Mouse (Mus musculus) intestine, embryonic 16.5 days (tissue): Measurements from ENCODE around the gene Sfxn5. TPM values are rescaled to one million over a fixed set of nuclear protein-coding genes. Genes with fewer than 3 reads are reported as not detected.

Source experiments
- ATAC-seq: fragments of 200-750 bp; cut with Nextera tagmentation; 2 replicates; pipeline ENCODE4 v1.8.0; 2017; ENCODE audit warnings: moderate TSS enrichment, moderate library complexity
- H3K27ac ChIP-seq: fragments of 300-500 bp; sonication (generic); 2 replicates; pipeline ENCODE4 v1.5.1; 2014; ENCODE audit warnings: mild to moderate bottlenecking, low read length
- H3K27me3 ChIP-seq: fragments of 300-500 bp; sonication (generic); replicated peaks from 2 replicates; pipeline ENCODE4 v1.6.1; 2014; ENCODE audit warnings: low read length, control low read depth, mixed read lengths; ENCODE audit not compliant: control insufficient read depth, insufficient read depth
- H3K36me3 ChIP-seq: fragments of 300-500 bp; sonication (generic); 2 replicates; pipeline ENCODE4 v1.6.1; 2014; ENCODE audit warnings: low read length, control low read depth; ENCODE audit not compliant: control insufficient read depth, insufficient read depth
- H3K4me1 ChIP-seq: fragments of 300-500 bp; sonication (generic); 2 replicates; pipeline ENCODE4 v1.6.1; 2014; ENCODE audit warnings: low read length, control low read depth, mixed read lengths; ENCODE audit not compliant: control insufficient read depth, insufficient read depth
- H3K4me2 ChIP-seq: fragments of 300-500 bp; sonication (generic); 2 replicates; pipeline ENCODE4 v1.6.1; 2014; ENCODE audit warnings: low read depth, low read length, control low read depth
- H3K4me3 ChIP-seq: fragments of 300-500 bp; sonication (generic); 2 replicates; pipeline ENCODE4 v1.5.1; 2014; ENCODE audit warnings: mild to moderate bottlenecking, low read length
- H3K9ac ChIP-seq: fragments of 300-500 bp; sonication (generic); 2 replicates; pipeline ENCODE4 v1.6.1; 2014; ENCODE audit warnings: low read depth, low read length
- H3K9me3 ChIP-seq: fragments of 300-500 bp; sonication (generic); 2 replicates; pipeline ENCODE4 v1.6.1; 2016; ENCODE audit warnings: low read length, control low read depth; ENCODE audit not compliant: control insufficient read depth
- WGBS: fragments of 180-500 bp; shearing (Covaris S2); extraction: QIAGEN DNeasy Blood & Tissue Kit; methylation state at CpG from one replicate; pipeline ENCODE4 v1.1.7; 2014; 5-methylcytosine and 5-hydroxymethylcytosine counted together
- polyA plus RNA-seq: library from polyadenylated mRNA; unstranded; fragments of >200 nt; fragmentation: Nextera tagmentation; extraction: Ambion mirVana; gene quantifications from 2 replicates; pipeline ENCODE4 v1.2.1, GENCODE M21; 2015

Gene Sfxn5
- polyA plus RNA-seq, 1 experiment from 2014 or later = 7.2 TPM

DNA sequence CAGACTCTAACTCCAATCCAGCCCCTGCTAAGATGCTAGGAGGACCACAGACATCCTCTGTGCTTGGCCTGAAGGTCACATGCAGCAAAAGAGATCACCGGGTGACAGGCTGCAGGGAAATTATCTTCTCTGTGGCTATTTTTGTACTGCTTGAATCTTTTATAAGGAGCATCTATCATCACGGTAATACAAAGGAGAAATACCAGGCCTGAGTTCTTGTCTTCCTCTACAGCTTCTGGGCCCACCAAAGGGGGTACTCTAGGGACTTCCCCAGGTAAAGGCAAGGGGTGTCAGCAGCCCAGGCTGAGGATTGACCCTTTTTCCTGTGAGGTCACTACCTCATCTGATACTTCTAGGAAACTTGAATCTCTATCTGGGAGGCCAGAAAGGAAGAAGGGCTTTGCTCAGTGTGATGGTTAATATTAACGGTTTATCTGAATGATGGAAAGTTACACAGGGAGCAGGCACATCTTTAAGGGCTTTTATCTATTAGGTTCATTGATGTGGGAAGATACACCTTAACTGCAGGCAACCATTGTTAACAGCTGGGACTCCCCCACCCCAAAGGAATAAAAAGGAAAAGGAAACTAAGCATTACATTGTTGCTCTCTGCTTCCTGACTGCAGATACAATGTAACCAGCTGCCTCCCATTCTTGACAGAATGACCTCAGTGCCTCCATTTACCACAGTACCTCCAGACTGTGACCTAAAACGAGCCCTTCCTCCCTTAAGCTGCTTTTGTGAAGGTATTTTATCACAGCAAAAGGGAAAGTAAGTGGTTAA lies 23.7 kb upstream of the Sfxn5 start:
- Histone ChIP-seq H3K4me3 (no peak overlapping the region), H3K4me1 (peaks cover 5% of the 10 kb centered on the region; the same call in 1 of the 2 replicates), H3K9me3 (no peaks in the 10 kb centered on the region), H3K27me3 (no peaks in the 10 kb centered on the region), H3K4me2 (no peak overlapping the region), H3K27ac (no peak overlapping the region), H3K9ac (no peak overlapping the region), H3K36me3 (no peaks in the 10 kb centered on the region)
- ATAC-seq = no peak
- 55% methylated on average over 4 of the region's 4 CpGs for WGBS

DNA sequence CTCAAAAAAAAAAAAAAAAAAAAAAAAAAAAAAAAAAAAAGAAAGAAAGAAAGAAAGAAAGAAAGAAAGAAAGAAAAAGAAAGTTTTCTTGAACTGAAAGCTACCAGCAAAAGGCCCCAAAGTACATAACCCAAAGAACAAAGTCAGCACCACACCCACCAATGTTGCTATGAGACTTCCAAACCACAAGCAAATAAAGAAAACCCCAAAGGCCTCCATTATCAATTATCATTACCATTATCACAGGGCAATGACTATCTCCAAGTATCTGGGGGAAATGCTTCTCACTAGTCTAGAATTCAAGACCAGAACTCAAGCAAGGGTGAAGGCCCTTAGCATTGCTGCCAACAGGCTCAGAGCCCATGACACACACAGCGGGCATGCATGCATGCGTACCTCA lies 22.5 kb upstream of the Sfxn5 start:
- no peak overlapping the region for H3K4me3 ChIP-seq
- H3K27me3 ChIP-seq = no peaks in the 10 kb centered on the region
- peaks cover 5% of the 10 kb centered on the region; the same call in 1 of the 2 replicates for H3K4me1 ChIP-seq
- H3K9me3 ChIP-seq = no peaks in the 10 kb centered on the region
- H3K4me2 ChIP-seq = no peak overlapping the region
- no peak for ATAC-seq
- H3K27ac ChIP-seq = no peak overlapping the region
- no peaks in the 10 kb centered on the region for H3K36me3 ChIP-seq
- H3K9ac ChIP-seq = no peak overlapping the region
- 98% methylated on average over 2 of the region's 2 CpGs for WGBS

DNA sequence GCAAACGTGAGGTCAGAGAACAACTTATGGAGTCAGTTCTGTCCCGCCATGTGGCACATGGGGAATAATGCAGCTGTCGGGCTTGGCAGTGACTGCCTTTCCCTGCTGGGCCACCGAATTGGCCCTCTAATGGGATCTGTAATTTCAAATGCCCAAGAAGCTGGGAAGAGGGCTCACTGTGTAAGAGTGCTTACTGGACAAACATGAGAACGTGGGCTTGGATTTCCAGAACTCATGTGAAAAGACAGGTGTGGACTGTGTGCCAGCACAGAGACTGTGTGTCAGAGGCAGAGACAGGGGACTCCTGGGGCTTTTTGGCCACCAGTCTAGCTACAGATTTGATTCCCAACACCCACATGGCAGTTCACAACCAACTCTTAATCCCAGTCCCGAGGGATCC lies 21.5 kb upstream of the Sfxn5 start:
- no peak overlapping the region for H3K4me3 ChIP-seq
- no peak overlapping the region for H3K27ac ChIP-seq
- H3K9me3 ChIP-seq = no peaks in the 10 kb centered on the region
- no peak for ATAC-seq
- no peak overlapping the region for H3K9ac ChIP-seq
- H3K4me2 ChIP-seq = no peak overlapping the region
- H3K27me3 ChIP-seq = no peaks in the 10 kb centered on the region
- no peaks in the 10 kb centered on the region for H3K36me3 ChIP-seq
- peaks cover 3% of the 10 kb centered on the region; the same call in 1 of the 2 replicates for H3K4me1 ChIP-seq
- 74% methylated on average over 6 of the region's 6 CpGs for WGBS

DNA sequence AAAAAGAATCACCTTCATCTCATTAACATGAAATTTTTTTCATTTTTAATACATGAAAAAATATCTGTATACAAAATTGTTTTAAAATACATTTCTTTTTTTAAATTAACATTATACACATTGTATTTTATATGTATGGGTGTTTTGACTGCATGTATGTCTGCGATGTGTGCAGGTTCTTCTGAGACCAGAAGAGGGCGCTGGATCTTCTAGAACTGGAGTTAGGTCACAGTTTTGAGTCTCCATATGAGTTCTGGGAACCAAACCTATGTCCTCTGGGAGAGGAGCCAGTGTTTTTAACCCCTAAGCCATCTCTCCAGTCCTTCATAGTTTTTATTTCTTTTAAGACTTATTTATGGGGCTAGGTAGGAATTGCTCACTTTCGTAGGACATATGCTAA lies 20.5 kb upstream of the Sfxn5 start:
- Histone ChIP-seq H3K4me2 (no peak overlapping the region), H3K36me3 (no peaks in the 10 kb centered on the region), H3K4me1 (peaks cover 3% of the 10 kb centered on the region; the same call in 1 of the 2 replicates), H3K27me3 (no peaks in the 10 kb centered on the region), H3K9ac (no peak overlapping the region), H3K27ac (no peak overlapping the region), H3K9me3 (no peaks in the 10 kb centered on the region), H3K4me3 (no peak overlapping the region)
- ATAC-seq = no peak
- 66% methylated on average over 3 of the region's 3 CpGs for WGBS

DNA sequence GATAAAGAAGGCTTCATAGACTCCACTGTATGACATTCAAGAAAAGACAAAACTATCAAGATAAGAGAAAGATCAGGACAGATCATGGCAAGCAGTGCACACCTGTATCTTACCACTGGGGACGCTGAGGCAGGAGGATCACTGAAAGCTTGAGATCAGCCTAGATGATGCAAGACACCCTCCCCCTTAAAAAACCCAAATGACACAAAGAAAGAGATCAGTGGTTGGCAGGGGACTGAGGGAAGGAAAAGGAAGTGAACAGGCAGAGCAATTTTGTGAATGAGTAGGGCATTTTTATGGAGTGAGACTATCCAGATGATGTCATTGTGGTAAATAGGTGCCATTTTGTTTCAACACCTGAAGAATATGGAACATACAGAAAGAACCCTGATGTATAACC lies 16.9 kb upstream of the Sfxn5 start:
- H3K9ac ChIP-seq = no peak overlapping the region
- 94% methylated on average over 1 of the region's 1 CpGs for whole genome bisulfite sequencing
- ATAC-seq = no peak

DNA sequence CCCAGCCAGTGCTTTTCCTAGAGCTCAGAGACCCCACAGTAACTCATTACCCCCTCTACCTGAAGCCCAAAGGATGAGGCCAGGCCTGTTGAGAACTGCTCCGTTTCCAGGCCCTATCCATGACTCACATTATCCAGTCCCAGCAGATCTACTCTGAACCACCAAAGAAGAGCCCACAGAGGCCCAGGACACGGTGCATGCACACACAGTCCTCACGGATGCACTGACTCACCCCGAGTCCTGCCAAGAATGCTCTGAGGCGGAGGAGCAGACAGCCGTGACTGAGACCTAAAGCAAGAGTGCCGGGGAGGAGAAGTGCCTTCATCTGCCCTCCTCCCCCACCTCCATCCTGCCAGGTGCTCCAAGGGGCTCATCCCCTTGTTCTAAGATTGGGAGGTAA lies 16.0 kb upstream of the Sfxn5 start:
- ATAC-seq = no peak
- Histone ChIP-seq H3K9me3 (no peaks in the 10 kb centered on the region), H3K4me3 (no peak overlapping the region), H3K27ac (no peak overlapping the region), H3K4me2 (no peak overlapping the region), H3K9ac (no peak overlapping the region), H3K4me1 (no peaks in the 10 kb centered on the region; the same call in 1 of the 2 replicates), H3K36me3 (no peaks in the 10 kb centered on the region), H3K27me3 (no peaks in the 10 kb centered on the region)
- WGBS = 83% methylated on average over 7 of the region's 7 CpGs

More for the DNA sequence above, 16.9 kb upstream of the Sfxn5 start:
- Histone ChIP-seq H3K4me3 (no peak overlapping the region), H3K27ac (no peak overlapping the region), H3K27me3 (no peaks in the 10 kb centered on the region), H3K36me3 (no peaks in the 10 kb centered on the region), H3K9me3 (no peaks in the 10 kb centered on the region), H3K4me2 (no peak overlapping the region), H3K4me1 (no peaks in the 10 kb centered on the region; the same call in 1 of the 2 replicates)

DNA sequence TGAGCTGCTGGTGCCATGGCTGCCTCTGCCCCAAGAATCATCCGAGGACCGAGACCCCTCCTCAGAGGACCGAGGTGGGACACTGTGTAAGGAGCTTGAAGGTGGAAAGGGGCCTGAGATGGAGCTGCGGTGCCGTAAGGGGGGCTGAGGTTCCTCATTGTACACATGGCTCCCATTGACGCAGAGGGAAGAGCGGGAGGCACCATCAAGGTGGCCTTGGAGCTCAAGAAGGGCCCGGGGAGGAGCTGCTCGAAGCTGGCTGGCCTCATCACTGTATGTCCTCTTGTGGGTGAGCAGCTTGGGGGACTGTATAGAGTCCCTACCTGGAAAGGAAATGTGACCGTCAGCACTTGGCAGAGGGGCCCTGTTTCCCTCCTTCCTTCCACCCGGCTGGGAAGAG lies 14.9 kb upstream of the Sfxn5 start:
- H3K9me3 ChIP-seq = no peaks in the 10 kb centered on the region
- no peaks in the 10 kb centered on the region for H3K27me3 ChIP-seq
- WGBS = 84% methylated on average over 11 of the region's 11 CpGs
- no peaks in the 10 kb centered on the region for H3K36me3 ChIP-seq
- no peak overlapping the region for H3K4me2 ChIP-seq
- H3K4me1 ChIP-seq = no peaks in the 10 kb centered on the region; the same call in 1 of the 2 replicates
- ATAC-seq = no peak
- H3K27ac ChIP-seq = no peak overlapping the region
- no peak overlapping the region for H3K9ac ChIP-seq
- no peak overlapping the region for H3K4me3 ChIP-seq

DNA sequence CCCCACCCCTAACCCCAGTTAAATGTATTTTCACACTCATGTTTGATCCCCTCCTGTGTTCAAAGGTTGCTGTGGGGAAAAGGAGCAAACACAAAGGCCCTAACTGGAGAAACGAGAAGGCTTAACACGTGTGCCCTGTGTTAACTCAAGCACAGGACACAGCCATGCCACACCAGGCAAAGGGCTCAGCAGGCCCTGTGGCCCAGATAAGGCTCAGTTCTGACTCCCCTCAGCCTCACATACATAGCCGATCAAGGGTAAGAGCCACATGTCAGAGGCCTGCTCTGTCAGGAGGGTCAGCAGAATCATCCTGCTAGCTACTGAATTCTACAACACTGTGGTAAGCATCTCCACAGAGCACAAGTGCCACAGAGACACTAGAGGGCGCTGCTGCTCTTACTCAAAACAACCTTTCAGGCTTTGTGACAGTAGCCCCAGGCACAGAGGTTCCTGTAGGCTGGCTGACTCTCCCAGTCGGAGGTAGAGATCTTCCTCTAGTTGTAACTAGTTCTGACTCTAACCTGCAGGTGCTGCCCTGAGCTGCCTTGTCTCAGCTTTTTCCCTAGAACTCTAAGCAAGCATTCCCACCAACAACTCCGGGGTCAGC lies 12.9 kb upstream of the Sfxn5 start:
- no peaks in the 10 kb centered on the region; the same call in 1 of the 2 replicates for H3K4me1 ChIP-seq
- peak; percentile 83 for ATAC-seq
- no peaks in the 10 kb centered on the region for H3K36me3 ChIP-seq
- H3K9me3 ChIP-seq = no peaks in the 10 kb centered on the region
- H3K27me3 ChIP-seq = no peaks in the 10 kb centered on the region
- WGBS = 45% methylated on average over 6 of the region's 6 CpGs
- no peak overlapping the region for H3K9ac ChIP-seq
- no peak overlapping the region for H3K4me3 ChIP-seq
- H3K27ac ChIP-seq = no peak overlapping the region
- no peak overlapping the region for H3K4me2 ChIP-seq

DNA sequence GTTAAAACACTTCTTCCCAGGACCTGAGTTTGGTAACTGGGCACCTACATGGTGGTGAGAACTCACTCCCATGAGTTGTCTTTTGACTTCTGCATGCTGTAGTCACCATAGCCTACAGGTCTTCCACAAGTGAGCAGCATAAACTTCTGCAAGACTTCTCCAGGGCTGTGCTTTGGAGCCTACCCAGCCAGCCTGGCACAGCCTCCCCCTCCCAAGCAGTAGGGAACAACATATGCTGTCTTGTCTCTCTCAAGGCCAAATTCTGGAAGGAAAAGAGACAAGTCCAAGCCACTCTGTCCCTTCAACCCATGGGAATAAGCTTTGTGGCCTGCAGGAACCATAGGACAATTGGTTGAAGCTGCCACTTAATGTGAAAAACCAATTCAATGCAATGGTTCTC lies 11.7 kb upstream of the Sfxn5 start:
- Histone ChIP-seq H3K9ac (no peak overlapping the region), H3K4me1 (no peaks in the 10 kb centered on the region; the same call in 1 of the 2 replicates), H3K4me2 (no peak overlapping the region), H3K27ac (no peak overlapping the region), H3K9me3 (no peaks in the 10 kb centered on the region), H3K27me3 (no peaks in the 10 kb centered on the region), H3K4me3 (no peak overlapping the region), H3K36me3 (no peaks in the 10 kb centered on the region)
- no peak for ATAC-seq
